Mouse (Mus musculus) kidney, adult 9 months (tissue): ENCODE results near the gene Hist1h1d.

Experiments
- DNase-seq: peaks from one replicate; pipeline ENCODE4 v3.0.0; 2022

The Hist1h1d gene

DNA sequence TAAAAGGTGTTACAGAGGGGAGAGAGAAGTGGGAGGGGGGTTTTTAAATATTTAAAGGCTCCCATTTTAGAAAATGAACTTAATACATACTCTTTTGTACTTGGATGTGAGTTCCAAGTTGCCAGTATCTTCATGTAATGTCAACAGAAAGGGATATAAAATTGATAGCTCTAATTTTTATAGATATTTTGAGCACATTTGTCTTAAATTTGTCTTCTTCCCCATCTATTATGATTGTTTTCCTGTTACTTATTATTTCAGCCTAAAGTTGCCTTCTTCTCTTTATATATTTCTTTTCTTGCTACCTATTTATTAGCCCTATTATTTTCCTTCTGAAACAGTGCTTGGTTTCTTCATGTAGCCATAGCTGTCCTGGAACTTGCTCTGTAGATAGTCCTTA lies at the start of gene Hist1h1d:
Gene Hist1h1d (plus strand): TSS at position 301 of the 400 bp plus-strand sequence.
- no peak for DNase-seq

- DNase-seq: peak; percentile 33
These were observed 49.3 kb upstream of the Hist1h1d start for GRCm38 (mm10) chr13:23503797-23504196.

DNA sequence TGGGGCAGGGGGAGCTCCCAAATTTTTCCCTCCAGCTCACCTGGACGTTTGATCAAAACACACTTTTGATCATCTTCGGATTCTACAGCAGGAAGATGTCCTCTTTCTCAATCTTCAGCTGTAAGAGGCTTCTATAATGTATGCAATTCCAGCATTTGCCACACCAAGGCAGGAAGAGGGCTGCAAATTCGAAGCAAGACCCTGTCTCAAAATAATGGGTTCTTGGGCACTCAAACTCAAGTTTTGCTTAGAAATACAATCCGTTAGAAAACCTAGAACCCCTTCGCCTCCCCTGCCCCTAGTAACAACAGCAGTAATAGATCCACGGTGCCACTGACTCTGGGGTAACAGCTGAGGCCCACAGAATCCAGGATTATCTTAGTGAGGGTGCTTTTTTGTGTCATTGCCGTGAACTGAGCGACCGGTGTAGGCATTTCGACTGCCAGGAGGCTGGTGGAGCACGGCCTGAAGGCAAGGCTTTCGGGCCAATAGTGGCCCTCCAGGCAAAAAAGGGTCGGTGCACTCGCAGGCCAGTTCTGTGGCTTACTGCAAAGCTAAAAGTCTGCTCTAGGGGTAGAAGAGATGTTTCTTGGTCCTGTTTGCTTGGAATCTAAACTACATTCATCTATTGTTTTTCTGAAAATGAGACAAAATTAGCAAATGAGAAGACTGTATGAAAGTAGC lies 47.3 kb upstream of the Hist1h1d start:
- DNase-seq: no peak

DNA sequence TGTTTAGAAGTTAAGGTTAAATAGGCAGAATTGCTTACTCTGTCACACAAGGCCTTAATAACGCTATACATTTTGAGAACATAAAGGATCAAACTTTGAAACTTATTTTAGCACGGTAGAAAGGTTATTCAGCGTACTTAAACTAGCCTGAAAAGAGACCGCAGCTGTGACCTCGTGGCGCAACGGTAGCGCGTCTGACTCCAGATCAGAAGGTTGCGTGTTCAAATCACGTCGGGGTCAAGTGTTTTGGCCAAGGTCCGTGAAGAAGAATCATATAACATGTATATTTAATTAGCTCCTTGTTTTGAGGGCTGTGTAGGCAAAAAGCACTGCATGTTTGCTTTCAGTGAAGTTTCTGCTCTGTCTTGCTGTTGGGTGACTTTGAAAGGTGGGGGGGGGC lies 46.7 kb upstream of the Hist1h1d start:
- no peak for DNase-seq

DNA sequence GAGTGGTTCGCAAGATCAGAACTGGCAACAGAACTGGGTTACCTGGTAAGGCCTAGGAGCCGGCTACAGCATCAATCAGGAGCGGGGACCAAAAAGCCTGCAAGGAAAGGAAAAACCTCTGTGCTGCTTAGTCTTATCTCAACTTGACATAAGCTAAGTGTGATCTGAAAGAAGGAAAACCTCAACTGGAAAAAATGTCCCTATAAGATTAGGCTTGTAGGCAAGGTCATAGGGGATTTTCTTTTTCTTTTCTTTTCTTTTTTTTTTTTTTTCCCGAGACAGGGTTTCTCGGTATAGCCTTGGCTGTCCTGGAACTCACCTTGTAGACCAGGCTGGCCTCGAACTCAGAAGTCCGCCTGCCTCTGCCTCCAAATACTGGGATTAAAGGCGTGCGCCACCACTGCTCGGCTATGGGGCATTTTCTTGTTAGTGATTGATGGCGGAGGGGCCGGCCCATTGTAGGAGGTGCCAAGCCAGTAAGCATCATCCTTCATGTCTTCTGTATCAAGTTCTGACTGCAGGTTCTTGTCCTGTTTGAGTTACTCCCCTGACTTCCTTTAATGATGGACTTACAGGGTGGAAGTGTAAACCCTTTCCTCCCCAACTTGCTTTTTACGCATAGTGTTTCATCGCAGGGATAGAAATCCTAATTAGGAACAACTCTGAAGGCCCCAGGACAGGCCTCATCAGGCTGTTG lies 46.1 kb upstream of the Hist1h1d start:
- DNase-seq: no peak

DNA sequence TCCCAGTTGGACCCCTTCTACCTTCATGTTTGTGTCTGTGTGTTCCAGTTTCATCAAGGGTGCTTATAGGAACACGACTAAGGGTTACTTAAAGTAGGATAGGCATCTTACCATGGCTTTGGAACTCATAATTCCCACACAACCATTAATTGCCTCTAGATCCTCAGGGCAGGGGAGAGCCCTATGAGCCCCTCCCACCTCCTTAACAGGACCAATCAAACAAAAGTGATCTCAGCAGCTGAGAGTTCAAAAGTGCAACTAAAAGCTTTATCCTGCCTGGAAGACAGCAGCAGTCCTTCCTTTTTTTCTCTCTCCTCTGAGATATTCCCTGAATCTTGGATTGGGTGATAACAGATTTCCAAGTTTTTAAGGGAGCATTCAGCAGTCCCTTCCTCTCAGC lies 42.9 kb upstream of the Hist1h1d start:
- DNase-seq: no peak

GRCm38 (mm10) chr13:23513517-23513916 lies 39.5 kb upstream of the Hist1h1d start:
- no peak for DNase-seq

GRCm38 (mm10) chr13:23515281-23515680 lies 37.8 kb upstream of the Hist1h1d start:
- no peak for DNase-seq

DNA sequence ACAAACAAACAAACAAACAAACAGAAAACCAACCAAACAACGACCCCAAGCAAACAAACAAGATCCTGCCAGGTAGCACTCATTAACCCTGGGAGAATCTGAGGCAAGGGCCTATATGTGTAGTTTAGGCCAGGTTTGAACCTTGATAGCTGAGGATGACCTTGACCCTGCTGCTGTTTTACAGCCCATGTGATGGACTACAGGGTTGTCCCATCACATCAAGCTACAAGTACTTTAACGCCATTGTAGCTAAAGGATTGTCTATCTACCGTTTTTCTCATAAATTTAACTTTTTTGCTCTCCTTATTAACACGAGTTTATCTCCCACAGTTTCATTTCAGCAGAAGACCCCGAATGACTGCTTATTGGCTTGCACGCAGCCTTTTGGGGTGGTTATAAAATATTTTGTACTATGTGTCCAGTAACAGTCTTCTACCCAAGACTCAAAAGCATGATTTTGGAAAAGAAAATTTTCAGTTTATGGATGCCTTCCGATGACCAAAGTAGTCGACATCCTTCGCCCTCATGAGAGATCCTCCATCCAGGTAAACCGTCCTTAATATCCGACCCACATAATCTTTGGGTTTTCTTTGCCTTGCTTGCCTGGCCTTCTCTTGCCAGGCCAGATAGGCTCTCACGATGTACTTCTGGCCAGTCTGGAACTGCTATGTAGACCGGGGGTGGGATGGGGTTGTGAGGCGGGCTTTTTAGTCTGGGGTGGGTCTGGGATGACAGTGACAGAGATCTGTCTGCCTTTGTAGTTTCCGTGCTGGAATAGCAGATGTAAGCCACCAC lies 37.0 kb upstream of the Hist1h1d start:
- DNase-seq: no peak

DNA sequence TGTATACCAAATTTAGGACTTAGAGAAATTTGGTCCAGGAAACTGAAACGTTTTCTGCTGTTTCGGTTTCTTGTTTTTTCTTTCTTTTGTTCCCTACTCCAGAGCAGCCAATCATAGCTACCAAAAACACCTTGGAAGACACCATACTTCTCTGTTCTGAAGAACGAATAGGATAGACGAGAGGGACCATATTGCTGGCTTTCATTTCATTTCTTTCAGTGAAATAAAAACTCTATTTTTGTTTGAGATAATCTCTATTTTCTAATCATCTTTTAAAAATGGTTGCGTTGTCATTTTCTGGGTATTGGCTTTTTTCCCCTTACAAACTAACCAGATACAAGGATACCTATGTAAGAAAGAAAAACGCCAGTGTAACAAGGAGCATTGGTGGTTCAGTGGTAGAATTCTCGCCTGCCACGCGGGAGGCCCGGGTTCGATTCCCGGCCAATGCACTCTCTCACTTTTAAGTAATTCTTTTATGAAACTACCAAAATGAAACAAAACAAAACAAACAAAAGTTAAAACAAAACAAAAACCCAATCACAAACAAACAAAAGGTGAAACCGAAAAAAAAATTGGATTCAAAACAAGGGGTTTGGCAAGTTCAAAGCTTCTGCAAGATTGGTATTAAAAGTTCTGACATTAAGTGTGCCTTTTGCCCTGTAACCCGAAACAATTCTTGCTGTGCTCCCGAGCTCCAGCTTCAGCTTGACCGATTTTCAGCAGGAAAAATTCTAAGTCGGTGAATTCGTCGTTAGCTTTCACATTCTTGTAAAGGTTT lies 36.0 kb upstream of the Hist1h1d start:
- DNase-seq: peak; percentile 85

- DNase-seq: peak; percentile 94
These were observed 35.3 kb upstream of the Hist1h1d start for GRCm38 (mm10) chr13:23517603-23518294.

GRCm38 (mm10) chr13:23518295-23518603 lies 34.8 kb upstream of the Hist1h1d start:
- DNase-seq: no peak

DNA sequence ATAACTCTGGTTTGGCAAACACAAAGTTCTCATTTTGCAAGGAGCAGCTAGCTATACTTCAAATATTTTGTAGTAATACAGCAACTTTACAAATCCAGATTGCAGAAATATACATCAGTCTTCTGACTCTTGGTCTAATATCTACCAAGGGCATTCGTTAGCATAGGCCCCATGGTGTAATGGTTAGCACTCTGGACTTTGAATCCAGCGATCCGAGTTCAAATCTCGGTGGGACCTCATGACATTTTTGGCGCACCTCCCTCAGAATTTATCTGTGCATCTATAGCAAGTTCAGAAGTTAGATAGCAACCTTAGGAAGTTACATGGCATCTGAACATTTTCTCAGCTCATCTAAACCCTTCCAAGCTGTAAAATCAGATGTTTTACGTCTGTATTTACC lies 34.2 kb upstream of the Hist1h1d start:
- peak; percentile 85 for DNase-seq

DNA sequence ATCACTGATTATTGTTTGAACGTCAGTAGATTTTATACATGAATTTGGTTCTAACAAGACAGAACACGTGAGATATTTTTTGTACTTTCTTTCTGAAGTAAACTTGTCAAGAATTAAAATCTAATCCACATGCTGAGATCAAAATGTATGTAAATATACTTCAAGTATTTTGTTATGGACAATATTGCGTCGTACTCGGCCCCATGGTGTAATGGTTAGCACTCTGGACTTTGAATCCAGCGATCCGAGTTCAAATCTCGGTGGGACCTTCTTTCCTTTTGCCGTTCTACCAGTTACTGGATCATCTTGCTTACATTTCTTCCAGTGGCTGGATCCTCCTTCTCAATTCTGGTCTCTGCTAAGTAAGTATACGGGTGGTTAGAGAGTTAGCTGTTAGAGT lies 33.6 kb upstream of the Hist1h1d start:
- DNase-seq: peak; percentile 86

DNA sequence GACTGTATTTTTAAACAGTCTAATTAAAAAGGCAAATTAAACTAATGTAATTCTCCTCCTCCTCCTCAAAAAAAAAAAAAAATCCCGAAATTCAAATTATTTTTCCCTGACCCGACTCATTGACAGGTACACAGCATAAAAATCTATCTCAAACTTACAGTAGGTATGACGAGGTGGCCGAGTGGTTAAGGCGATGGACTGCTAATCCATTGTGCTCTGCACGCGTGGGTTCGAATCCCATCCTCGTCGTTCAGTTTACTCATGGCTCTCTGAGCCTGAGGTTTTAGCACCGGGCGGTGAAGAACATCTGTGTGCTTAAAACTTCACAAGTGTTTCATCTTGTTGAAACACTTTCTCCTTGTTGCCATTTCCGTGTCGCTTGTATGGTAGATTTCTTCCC lies 31.4 kb upstream of the Hist1h1d start:
- peak; percentile 79 for DNase-seq

GRCm38 (mm10) chr13:23523976-23524375 lies 29.1 kb upstream of the Hist1h1d start:
- DNase-seq: no peak

- DNase-seq: peak; percentile 68
These were observed 28.4 kb upstream of the Hist1h1d start for GRCm38 (mm10) chr13:23524654-23525053.

GRCm38 (mm10) chr13:23525901-23526300 lies 27.2 kb upstream of the Hist1h1d start:
- DNase-seq: no peak

GRCm38 (mm10) chr13:23526312-23526711 lies 26.8 kb upstream of the Hist1h1d start:
- DNase-seq: peak; percentile 94

- peak; percentile 22 for DNase-seq
These were observed 24.1 kb upstream of the Hist1h1d start for GRCm38 (mm10) chr13:23529005-23529404.

DNA sequence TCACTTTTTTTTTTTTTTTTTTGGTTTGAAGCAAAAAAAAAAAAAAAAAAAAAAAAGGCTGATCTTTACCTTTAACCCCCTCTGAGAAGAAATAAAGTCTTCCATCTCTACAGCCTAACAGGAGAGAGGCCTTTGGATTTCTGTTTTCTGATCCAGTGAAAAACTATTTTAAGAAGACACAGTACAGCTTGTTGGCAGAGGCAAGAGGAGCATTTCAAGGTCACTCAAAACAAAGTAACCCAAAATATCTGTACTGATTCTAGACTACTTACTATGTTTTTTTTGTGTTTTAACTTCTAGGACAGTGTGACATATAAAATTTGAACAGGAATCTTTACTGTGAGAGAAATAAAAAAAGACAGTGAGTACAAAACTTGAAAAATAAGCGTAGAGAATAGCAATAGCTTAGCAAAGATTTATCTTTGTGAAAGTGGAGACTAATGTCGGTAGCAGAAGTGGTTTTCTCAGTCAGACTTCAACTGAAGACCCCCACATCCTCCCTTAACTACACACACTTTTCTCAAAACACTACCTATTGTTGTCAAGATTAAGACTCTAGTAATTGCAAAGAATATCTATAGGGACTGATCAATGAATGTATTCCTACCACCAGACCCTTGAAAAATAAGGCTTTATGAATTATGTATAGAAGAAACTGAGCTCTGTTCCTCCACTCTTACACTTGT lies 23.4 kb upstream of the Hist1h1d start:
- DNase-seq: no peak
